Comparison of ENCODE assay signal across 10 mouse cellular contexts in the genomic region with DNA sequence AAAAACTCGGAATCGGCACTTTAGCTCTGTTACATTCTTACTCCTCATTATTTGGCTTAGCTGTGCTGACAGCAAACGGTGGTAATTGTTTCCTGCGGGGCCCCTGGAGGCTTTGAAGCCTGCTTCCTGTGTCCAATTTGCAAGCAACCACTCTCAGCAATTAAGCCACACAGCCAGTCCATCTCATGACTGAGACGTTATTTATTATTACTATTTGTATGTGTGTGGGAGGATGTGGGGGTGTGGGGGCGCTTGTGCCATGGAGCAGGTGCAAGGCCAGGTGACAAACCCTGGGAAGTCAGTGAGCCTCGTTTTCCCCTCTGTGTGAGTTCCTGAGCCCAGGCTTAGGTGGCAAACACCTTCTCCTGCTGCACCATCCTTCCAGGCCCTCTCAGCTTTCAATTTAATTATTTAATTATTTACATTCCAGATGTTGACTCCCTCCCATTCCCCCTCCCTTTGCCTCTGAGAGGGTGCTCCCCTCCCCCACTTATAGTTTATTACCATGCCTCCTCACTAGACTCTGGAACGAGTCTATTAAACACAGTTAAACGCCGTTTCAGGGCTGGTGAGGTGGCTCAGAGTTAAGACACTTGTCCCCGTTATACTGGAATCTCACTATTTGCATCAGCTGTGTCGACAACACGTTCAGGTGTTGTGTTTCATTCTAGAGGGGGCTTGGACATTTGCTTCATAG. TPM values are rescaled to one million over a fixed set of nuclear protein-coding genes. Genes with fewer than 3 reads are reported as not detected.
DNase-seq lines count a peak whose midpoint lies in the region; ATAC-seq lines count a peak whose summit lies in the region.
"Had no signal": no experiment of that assay in that cellular context is flagged by ENCODE, and none has a peak within 500 bp of the region (broad histone marks: within the 10 kb centered on the region; RNA-seq: fewer than 3 reads in every experiment).

No protein-coding gene starts in this region.

- H3K4me3 ChIP-seq in midbrain, embryonic 11.5 days (ENCODE audit: low read depth, low read length): no peak overlapping the region
- no peak overlapping the region for H3K4me3 ChIP-seq in midbrain, embryonic 10.5 days
- H3K4me3 ChIP-seq in hindbrain, embryonic 14.5 days (replicated peaks; ENCODE audit: low read length): no peak overlapping the region
- H3K4me3 ChIP-seq: forebrain, embryonic 13.5 days; heart, embryonic 12.5 days had no signal

- H3K27me3 ChIP-seq in midbrain, embryonic 11.5 days (ENCODE audit: control insufficient read depth, insufficient read depth, low read length): no peaks in the 10 kb centered on the region
- H3K27me3 ChIP-seq in midbrain, embryonic 10.5 days (ENCODE audit: low read depth, poor library complexity, severe bottlenecking): no peaks in the 10 kb centered on the region
- H3K27me3 ChIP-seq in hindbrain, embryonic 14.5 days (ENCODE audit: control insufficient read depth, insufficient read depth, low read length): no peaks in the 10 kb centered on the region
- H3K27me3 ChIP-seq: heart, embryonic 12.5 days had no signal

- no peaks in the 10 kb centered on the region for H3K4me1 ChIP-seq in midbrain, embryonic 11.5 days (ENCODE audit: control insufficient read depth, insufficient read depth, low read length)
- H3K4me1 ChIP-seq in midbrain, embryonic 10.5 days: peaks cover 10% of the 10 kb centered on the region; the same call in 1 of the 2 replicates
- no peaks in the 10 kb centered on the region for H3K4me1 ChIP-seq in hindbrain, embryonic 14.5 days (replicated peaks; ENCODE audit: control insufficient read depth, insufficient read depth, low read length)

- no peaks in the 10 kb centered on the region for H3K36me3 ChIP-seq in midbrain, embryonic 11.5 days (ENCODE audit: control insufficient read depth, insufficient read depth, low read length)
- H3K36me3 ChIP-seq in midbrain, embryonic 10.5 days: no peaks in the 10 kb centered on the region
- H3K36me3 ChIP-seq in hindbrain, embryonic 14.5 days (replicated peaks; ENCODE audit: control insufficient read depth, insufficient read depth): no peaks in the 10 kb centered on the region

- H3K4me2 ChIP-seq in midbrain, embryonic 11.5 days: no peak overlapping the region
- no peak overlapping the region for H3K4me2 ChIP-seq in hindbrain, embryonic 14.5 days (replicated peaks)
- H3K4me2 ChIP-seq: heart, embryonic 12.5 days had no signal

- ATAC-seq in midbrain, embryonic 11.5 days (ENCODE audit: low FRiP score): no peak
- peak; percentile 46; the same call in 1 of the 2 replicates for ATAC-seq in hindbrain, embryonic 14.5 days (ENCODE audit: low FRiP score)
- ATAC-seq in neutrophil, adult 5-6 weeks (ENCODE audit: extremely low read depth, insufficient number of reproducible peaks, low FRiP score, poor library complexity, severe bottlenecking): 0 out of 2 replicates have a peak, but pooled peaks have one; percentile 35
- ATAC-seq: forebrain, embryonic 13.5 days had no signal

- H3K27ac ChIP-seq in midbrain, embryonic 11.5 days (ENCODE audit: low read depth, low read length): no peak overlapping the region
- H3K27ac ChIP-seq in midbrain, embryonic 10.5 days (replicated peaks): no peak overlapping the region
- H3K27ac ChIP-seq in hindbrain, embryonic 14.5 days: no peak overlapping the region
- H3K27ac ChIP-seq: forebrain, embryonic 13.5 days had no signal

- 57% methylated on average over 13 of the region's 13 CpGs for WGBS in midbrain, embryonic 11.5 days
- WGBS in midbrain, embryonic 10.5 days: 59% methylated on average over 13 of the region's 13 CpGs
- 40% methylated on average over 13 of the region's 13 CpGs for WGBS in hindbrain, embryonic 14.5 days

- peak; percentile 30 for DNase-seq in embryo, embryonic 10.5 days (ENCODE audit: low spot score)
- DNase-seq in embryo, embryonic 10 days (ENCODE audit: low spot score): no peak
- peak; percentile 86 for DNase-seq in midbrain, embryonic 11.5 days (ENCODE audit: low spot score, missing footprints)
- DNase-seq in midbrain, embryonic 10.5 days (ENCODE audit: low spot score): no peak
- DNase-seq in hindbrain, embryonic 14.5 days (ENCODE audit: low spot score): peak; percentile 38
- DNase-seq in right cerebral cortex, adult 18-20 months: no peak
- DNase-seq in layer of hippocampus, postnatal 36 days: no peak

- no peak overlapping the region for H3K9ac ChIP-seq in midbrain, embryonic 11.5 days (ENCODE audit: low read length)
- no peak overlapping the region for H3K9ac ChIP-seq in hindbrain, embryonic 14.5 days
- H3K9ac ChIP-seq: forebrain, embryonic 13.5 days; heart, embryonic 12.5 days had no signal

- no peaks in the 10 kb centered on the region for H3K9me3 ChIP-seq in midbrain, embryonic 11.5 days (ENCODE audit: control insufficient read depth, low read length)
- no peaks in the 10 kb centered on the region for H3K9me3 ChIP-seq in midbrain, embryonic 10.5 days (replicated peaks)
- H3K9me3 ChIP-seq in hindbrain, embryonic 14.5 days (ENCODE audit: control insufficient read depth, low read length): no peaks in the 10 kb centered on the region
- H3K9me3 ChIP-seq: forebrain, embryonic 13.5 days; heart, embryonic 12.5 days had no signal

RNA-seq across cellular contexts. Expression of a gene that starts 18.4 kb away (rescaled TPM):
- polyA plus RNA-seq in midbrain, embryonic 11.5 days (2014; fragmentation: Nextera tagmentation; extraction: Ambion mirVana): 4.3 and 5.2 TPM in 2 replicates
- polyA plus RNA-seq in midbrain, embryonic 10.5 days (2016; fragmentation: Nextera tagmentation; extraction: Ambion mirVana): 3.4 and 4.4 TPM in 2 replicates
- 18.0 and 20.7 TPM in 2 replicates for polyA plus RNA-seq in hindbrain, embryonic 14.5 days (2014; fragmentation: Nextera tagmentation; extraction: Ambion mirVana)
- total RNA-seq in neutrophil, adult 5-6 weeks (2017): 28.1 and 28.2 TPM in 2 replicates
- total RNA-seq in layer of hippocampus, postnatal 36 days (2021): 10 to 100 TPM; 13.0 to 15.3 TPM

RNA-seq across cellular contexts. Expression of a gene that starts 32.8 kb away (rescaled TPM):
- polyA plus RNA-seq in midbrain, embryonic 11.5 days (2014; fragmentation: Nextera tagmentation; extraction: Ambion mirVana): 49.8 and 53.1 TPM in 2 replicates
- 58.9 and 69.2 TPM in 2 replicates for polyA plus RNA-seq in midbrain, embryonic 10.5 days (2016; fragmentation: Nextera tagmentation; extraction: Ambion mirVana)
- polyA plus RNA-seq in hindbrain, embryonic 14.5 days (2014; fragmentation: Nextera tagmentation; extraction: Ambion mirVana): 4.5 and 5.4 TPM in 2 replicates
- total RNA-seq in neutrophil, adult 5-6 weeks (2017): 1.4 and 2.3 TPM in 2 replicates
- 1 to 10 TPM in 1 of 2 experiments, under 1 TPM in 1; 0.73 to 1.1 TPM for total RNA-seq in layer of hippocampus, postnatal 36 days (2021)

Comparison
In these comparisons a context has a peak if more than half of its experiments do, and no peak if none do; other contexts are left out.
1. DNase-seq: peak in embryo, embryonic 10.5 days (single experiment), midbrain, embryonic 11.5 days (single experiment) and hindbrain, embryonic 14.5 days (single experiment); none in embryo, embryonic 10 days (single experiment), midbrain, embryonic 10.5 days (single experiment), right cerebral cortex, adult 18-20 months (single experiment) and layer of hippocampus, postnatal 36 days (0 of 2).